Mouse (Mus musculus) liver, postnatal 0 days (tissue): ENCODE results near the gene Gm11037.

Experiments
- CTCF ChIP-seq: sonication (generic); IDR thresholded peaks from 2 replicates; pipeline ENCODE4 v1.5.1; 2016; ENCODE audit warnings: antibody characterized with exemption, low read depth
- EP300 ChIP-seq: IDR thresholded peaks from 2 replicates; pipeline ENCODE4 v1.6.1; 2016; ENCODE audit warnings: antibody characterized with exemption, low read depth, mild to moderate bottlenecking

DNA sequence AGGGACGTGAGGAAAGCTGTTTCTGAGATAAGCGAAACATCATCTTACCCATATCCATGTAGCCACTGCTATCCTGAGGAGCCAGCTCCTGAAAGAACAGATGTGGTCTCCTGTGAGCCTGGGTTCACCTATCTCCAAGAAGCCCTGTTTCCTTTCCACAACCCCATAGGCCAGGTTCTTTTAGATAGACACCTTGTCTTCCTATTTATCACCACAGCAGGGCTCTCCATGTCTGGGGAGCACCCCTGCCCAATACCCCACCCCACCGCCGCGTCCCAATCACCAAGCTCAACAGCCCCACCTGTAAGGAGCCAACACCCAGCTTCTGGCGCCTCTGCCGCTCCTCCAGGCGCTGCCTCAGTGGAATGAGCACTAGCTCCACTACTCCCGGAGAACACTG is 39.0 kb downstream of the Gm11037 start:
- TF ChIP-seq EP300 (peak; percentile 33; the same call in 1 of the 2 replicates), CTCF (no peak)
